In the genomic region with DNA sequence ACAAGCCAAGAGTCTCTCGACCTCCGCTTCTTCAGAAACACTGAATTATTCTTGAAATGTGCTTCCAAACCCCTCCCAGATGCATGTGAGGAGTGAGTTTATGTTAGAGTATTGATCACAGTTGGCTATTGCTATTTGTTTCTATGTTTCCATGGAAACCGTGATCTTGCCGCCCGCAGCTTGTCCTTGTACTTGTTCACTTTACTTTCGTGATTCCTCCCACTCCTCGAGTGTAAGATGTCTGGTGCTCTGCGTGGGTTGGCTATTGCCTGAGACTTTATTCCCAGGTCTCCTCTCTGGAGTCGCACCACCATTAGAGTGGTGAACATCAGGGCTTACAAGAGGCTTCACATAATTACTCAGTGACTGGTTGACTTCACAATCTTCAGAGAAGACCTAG, we compare ENCODE assay signal across 19 mouse cellular contexts.
"Had no signal": no experiment of that assay in that cellular context is flagged by ENCODE, and none has a peak within 500 bp of the region (broad histone marks: within the 10 kb centered on the region; RNA-seq: fewer than 3 reads in every experiment).

No protein-coding gene starts in this region.

- H3K4me1 ChIP-seq: midbrain, embryonic 10.5 days; midbrain, embryonic 12.5 days; neural tube, embryonic 13.5 days; neural tube, embryonic 15.5 days; stomach, embryonic 15.5 days had no signal

- H3K27ac ChIP-seq: liver, embryonic 14.5 days; midbrain, embryonic 10.5 days; midbrain, embryonic 12.5 days; neural tube, embryonic 13.5 days; neural tube, embryonic 15.5 days; stomach, embryonic 15.5 days; stomach, postnatal 0 days had no signal

- H3K27me3 ChIP-seq: midbrain, embryonic 12.5 days; neural tube, embryonic 13.5 days; neural tube, embryonic 15.5 days; stomach, embryonic 15.5 days had no signal

- DNase-seq: lung, adult 18-20 months; lung, embryonic 14.5 days; lung, postnatal 10 days; lung, postnatal 4 days; midbrain, embryonic 14.5 days; retina, postnatal 1 day; right cerebral cortex, postnatal 14 days; right cerebral cortex, postnatal 4 days; thymus, adult 2 months; thymus, postnatal 25 days had no signal

- H3K9me3 ChIP-seq: stomach, embryonic 15.5 days had no signal

- ATAC-seq: midbrain, embryonic 16.5 days had no signal

- H3K4me3 ChIP-seq: midbrain, embryonic 10.5 days; midbrain, embryonic 12.5 days; myocyte; neural tube, embryonic 13.5 days; neural tube, embryonic 15.5 days; stomach, embryonic 15.5 days had no signal

- H3K36me3 ChIP-seq: stomach, embryonic 15.5 days had no signal
